Mouse (Mus musculus) layer of hippocampus, postnatal 36 days (tissue): ENCODE measurements around the gene Spc24. TPM values are rescaled to one million over a fixed set of nuclear protein-coding genes. Genes with fewer than 3 reads are reported as not detected.
A peak's percentile ranks its signal among the peaks of the same experiment; 100 is the strongest.
"Not testable (repeated sequence)": the region's sequence is repeated elsewhere in the genome, so short reads cannot be mapped to it uniquely, and the experiment has no call there.

Experiments used
- DNase-seq, 2 experiments: peaks; one replicate each; pipeline ENCODE4 v3.0.0; 2022
- total RNA-seq, 2 experiments: library from RNA; stranded (reverse); gene quantifications; 2 replicates each; pipeline ENCODE4 v1.2.3; 2021

The Spc24 gene
- total RNA-seq, 2 experiments from 2014 or later = 1.4 to 2.1 TPM

DNA sequence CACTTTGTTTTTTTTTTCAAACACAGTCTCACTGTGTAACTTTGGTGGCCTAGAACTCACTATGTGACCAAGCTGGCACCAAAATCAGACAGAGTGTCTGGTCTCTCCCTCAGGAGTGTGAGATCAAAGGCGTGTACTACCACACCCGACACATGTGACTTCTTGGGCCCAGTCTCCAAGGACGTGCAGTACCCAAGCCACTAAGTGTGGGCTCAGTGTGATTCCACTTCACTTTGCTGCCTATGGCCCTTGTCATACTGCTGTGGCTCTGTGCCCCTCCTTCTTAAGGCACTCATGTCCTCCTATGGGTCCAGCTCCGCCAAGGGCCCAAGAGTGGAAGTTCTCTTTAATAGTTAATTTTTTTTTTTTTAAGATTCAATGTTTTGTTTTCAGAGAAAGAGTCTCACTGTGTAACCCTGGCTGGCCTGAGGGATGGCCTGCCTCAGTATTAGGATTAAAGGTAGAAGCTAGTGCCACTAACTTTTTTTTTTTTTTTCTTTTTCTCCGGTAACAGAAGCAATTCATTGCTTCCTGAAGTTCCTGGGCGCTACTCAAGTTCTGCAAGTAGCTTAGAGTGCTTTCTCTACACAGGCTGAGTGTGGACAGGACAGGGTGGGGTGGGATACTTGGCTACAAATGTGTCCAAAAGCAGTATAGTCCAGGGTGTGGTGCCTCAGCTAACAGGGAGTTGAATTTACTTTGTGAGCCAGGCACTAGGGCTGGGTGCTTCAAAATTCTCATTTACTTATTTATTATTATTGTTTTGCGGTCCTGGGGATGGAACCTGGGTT, 24.6 kb upstream of the Spc24 start:
- DNase-seq = no peak

DNA sequence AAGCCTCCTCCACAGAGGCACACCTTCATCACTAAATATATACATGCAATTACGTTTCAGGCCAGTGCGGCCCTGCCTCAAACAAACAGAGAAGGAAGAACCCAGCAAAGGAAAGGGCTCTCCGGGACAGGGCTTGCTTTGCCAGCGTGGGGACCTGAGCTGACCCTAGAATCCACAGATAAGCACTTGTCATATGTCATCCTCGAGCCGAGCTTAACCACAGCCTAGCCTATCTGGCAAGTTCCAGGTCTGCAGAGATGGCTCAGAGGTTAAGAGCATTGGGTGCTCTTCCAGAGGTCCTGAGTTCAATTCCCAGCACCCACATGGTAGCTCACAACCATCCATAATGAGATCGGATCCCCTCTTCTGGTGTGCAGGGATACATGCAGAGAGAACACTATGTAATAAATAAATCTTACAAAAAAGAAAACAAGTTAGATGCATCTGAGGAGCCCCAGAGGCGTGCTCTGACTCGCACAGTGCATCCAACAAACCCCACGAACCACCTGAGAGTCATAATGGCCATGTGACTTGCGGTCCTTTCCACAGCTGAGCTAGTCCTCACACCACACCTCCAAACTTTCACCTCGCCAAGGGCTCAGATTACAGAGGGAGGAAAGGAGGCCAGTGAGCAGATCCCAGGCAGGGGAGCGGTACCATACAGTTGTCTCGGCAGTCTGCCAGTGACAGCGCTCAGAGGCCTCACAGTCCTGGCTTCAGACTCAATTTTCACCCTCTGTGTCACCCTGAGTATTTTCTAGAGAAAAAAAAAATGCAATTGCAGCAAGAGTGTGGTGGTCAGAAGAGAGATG, 21.8 kb upstream of the Spc24 start:
- DNase-seq = no peak

GRCm38 (mm10) chr9:21777726-21778125, 17.6 kb upstream of the Spc24 start:
- DNase-seq = no peak

GRCm38 (mm10) chr9:21774353-21774752, 14.2 kb upstream of the Spc24 start:
- no peak for DNase-seq

- not testable (repeated sequence) for DNase-seq
Measured at GRCm38 (mm10) chr9:21773396-21773795, 13.3 kb upstream of the Spc24 start.

- DNase-seq = no peak
Measured at GRCm38 (mm10) chr9:21769558-21770183, 9.6 kb upstream of the Spc24 start.

DNA sequence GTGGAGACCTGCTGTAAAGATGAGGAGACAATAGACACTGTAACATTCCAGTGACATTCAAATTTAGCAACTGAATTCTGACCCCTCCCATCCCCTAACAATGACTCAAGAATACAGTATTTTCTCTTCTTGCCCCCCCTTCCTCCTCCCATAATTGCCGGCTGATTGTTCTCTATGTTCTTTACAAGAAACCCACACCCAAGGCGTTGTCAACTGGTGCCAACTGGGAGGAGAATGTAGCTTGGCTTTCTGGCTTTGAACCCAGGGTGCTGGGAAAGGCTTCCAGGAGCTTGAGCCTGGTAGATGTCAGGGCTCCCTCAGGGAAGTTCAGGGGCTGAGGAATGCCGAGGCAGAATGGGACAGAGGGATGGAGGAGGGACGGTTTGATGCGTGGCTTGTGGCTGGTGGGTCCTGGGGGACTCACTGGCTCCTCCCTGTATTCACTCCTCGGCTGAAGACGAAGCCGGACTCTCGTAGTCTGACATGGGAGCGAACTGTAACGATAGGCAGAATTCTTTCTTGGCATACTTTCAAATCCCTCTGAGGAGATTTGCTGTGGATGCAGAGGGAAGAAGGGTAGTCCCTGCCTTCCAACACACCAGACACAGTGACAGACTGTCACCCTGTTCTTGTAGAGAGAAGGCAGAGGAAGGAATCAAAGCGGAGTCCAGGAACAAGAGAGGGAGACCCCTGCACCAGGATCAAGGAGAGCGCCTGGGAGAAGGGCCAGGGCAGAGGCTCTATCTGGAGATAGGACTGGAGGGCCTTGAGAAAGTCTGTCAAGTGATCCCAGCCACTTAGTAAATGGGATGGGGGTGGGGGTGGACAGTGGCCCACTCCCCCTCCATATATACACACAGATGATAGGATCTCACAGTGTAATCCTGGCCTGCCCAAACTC, 8.7 kb upstream of the Spc24 start:
- no peak for DNase-seq

DNA sequence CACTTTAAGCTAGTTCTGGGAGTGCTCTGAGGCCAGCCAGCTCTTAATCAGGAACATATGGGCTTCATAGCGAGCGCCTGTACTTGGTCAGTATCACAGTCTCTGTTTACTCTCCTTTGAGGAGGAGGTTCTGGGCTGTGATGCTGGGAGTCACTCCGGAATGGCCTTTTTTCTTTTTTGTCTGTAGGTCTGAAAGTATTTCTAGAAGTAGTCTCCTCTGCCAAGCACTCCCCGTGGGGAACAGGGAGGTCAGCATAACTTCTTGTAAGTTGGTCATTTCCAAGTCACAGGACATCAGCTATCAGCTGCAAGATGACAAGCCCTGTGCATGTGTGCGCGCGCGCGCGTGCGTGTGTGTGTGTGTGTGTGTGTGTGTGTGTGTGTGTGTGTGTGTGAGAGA, 7.8 kb upstream of the Spc24 start:
- no peak for DNase-seq

DNA sequence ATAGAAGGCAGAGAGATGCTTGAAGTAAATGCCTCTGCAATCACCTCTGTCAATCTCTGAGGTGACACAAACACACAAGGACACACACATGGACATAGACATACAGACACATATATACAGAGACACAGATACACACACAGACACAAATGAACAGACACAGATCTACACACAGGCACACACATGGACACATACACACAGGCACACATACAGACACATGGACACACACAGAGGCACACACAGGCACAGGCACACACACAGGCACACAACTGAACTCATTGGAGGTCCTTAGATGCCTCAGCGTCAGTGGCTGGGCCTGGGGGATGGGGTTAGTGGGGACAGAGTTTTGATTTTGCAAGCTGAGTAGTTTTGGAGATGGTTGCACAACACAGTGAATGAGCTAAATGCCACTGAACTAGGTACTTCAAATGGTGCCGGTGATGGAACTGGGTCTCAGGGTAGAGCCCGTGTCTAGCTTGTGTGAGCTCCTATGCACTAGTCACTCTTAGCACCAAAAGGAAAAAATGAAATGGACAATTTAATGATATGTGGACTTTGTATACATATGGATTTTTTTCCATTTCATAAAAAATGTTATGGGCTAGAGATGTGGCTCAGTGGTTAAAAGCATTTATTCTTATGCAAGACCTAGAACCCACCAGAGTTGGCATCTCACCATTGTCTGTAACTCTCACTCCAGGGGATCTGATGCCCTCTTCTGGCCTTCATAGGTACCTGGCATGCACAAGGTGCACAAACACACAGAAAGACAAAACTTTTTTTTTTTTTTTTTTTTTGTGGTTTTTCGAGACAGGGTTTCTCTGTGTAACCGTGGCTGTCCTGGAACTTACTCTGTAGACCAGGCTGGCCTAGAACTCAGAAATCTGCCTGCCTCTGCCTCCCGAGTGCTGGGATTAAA, 4.2 kb upstream of the Spc24 start:
- no peak for DNase-seq

GRCm38 (mm10) chr9:21762135-21762534, 2.0 kb upstream of the Spc24 start:
- no peak for DNase-seq

- no peak for DNase-seq
Measured at GRCm38 (mm10) chr9:21759718-21760117, 385 bp downstream of the Spc24 start.

DNA sequence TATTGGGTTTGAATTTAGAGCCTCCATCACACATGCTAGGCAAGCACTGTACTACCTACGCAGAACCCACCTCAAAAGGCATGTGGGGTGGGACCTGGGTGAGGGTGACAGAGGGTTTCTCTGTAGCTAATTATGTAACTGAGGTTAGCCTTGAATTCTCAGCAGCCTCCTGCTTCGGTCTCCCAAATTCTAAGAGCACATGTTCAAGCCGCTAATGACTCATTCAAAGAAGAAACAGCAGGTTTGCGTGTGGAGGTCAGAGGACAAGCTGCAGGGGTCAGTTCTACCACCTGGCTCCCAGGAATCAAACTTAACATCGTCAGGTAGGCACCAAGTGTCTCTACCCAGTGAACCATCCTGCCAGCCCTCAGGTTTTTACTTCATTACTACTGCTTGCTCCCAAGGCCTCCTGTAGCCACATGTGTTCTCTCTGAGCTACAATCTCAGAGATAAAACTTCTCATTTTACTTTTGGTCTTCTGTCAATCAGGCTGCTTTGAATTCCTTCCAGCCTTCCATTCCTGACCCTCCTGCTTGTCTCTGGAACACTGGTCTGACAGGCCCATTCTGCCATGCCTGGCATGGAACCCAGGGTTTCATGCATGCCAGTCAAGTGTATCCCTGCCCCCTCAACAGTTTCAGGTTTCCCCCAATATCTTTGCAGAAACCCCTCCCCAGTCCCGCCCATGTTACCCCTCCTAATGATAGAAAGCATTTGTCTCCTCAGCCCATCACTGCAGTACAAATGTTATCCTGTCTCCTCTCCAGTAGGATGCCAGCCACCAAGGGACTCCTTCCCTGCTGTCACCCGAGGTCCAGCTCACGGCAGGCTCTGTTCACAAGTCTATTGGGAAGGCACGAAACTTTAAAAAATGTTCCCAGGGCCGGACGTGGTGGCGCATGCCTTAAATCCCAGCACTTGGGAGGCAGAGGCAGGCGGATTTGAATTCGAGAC, 1.2 kb downstream of the Spc24 start:
- no peak for DNase-seq

GRCm38 (mm10) chr9:21754516-21755321, 5.4 kb downstream of the Spc24 start:
- no peak for DNase-seq

GRCm38 (mm10) chr9:21754003-21754402, 6.1 kb downstream of the Spc24 start:
- peak in 1 of 2 experiments; percentile 41 for DNase-seq

GRCm38 (mm10) chr9:21752252-21752792, 7.8 kb downstream of the Spc24 start:
- no peak for DNase-seq

DNA sequence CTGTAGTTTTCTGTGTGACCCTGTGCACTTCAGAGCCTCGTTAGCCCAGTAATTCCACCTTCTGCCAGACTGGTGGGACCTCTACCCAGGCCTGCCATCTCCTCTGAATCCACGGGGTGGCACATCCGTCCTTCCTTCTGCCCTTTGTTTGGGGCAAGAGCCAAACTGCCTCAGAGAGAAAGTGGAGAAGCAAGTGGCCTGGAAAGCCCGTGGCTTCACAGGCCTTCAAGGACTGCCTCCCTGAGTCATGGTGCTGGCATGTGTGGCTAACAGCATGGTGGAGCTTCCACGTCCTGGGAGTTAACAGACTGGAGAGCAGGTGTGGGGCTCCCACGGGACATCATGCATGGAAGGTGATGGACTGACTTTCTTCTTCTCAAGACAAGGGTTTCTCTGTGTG, 8.8 kb downstream of the Spc24 start:
- no peak for DNase-seq

DNA sequence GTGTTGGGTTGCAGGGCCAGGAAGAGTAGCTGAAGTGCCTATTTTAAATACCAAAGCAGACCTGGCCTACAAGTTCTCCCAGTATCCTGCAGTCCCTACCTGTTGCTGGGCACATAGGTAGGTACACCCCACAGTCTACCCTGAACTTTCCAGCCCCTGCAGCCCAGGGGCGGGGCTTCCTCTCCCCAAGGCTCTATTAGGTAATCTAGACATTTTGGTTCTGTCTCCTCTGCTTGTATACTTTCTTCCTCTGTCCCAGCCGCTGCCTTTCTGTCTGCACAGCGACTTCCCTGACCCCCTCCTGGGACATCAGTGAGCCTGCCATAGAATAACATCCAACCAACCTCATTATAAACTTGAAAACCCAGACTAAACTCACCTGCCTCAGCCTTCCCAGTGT, 9.7 kb downstream of the Spc24 start:
- DNase-seq = no peak

DNA sequence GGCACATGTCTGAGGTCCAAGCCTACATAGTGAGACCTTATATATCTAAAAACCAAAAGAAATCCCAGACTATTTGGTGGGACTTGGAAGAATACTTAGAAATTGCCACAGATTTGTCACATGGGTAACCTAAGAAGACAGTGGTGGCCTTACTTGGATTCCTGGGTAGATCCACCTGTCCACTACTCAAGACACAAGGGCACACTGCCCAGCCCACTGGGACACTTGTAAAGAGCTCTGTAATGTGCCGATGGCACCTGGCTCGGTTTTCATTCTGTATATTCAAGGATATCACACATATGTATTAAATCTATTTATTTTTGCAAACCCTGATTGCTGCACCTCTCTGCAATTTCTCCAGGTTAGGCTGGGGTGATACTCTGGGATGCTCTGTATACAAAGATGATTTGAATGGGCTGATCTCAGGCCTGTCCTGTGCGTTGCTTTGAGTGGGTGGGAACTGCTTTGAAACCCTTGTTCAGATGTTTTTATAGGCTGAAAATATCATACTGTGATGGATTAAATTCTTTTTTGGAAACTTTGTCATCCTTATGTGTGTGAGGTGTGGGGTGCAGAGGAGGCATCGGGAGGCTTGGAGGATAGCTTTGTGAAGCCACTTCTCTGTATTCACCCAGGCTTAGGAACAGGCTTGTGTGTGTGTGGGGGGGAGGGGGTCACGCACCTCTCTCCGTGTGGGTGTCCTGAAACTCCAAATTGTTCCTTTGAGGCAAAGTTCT, 10.6 kb downstream of the Spc24 start:
- no peak for DNase-seq
